Comparison of ENCODE assay signal across 27 mouse cellular contexts in genomic region chr12:91802586-91803206, GRCm38 (mm10).
"Had no signal": no experiment of that assay in that cellular context is flagged by ENCODE, and none has a peak within 500 bp of the region (broad histone marks: within the 10 kb centered on the region; RNA-seq: fewer than 3 reads in every experiment).

No protein-coding gene starts in this region.

- H3K4me3 ChIP-seq: gastrocnemius, adult 2 months; heart, adult 2 months; heart, embryonic 13.5 days; heart, embryonic 15.5 days; hindbrain, embryonic 13.5 days; hindbrain, embryonic 15.5 days; kidney, embryonic 15.5 days; limb, embryonic 10.5 days; limb, embryonic 12.5 days; liver, embryonic 13.5 days had no signal

- H3K4me2 ChIP-seq: heart, embryonic 11.5 days; heart, embryonic 13.5 days; heart, embryonic 15.5 days; hindbrain, embryonic 13.5 days; hindbrain, embryonic 15.5 days; kidney, embryonic 15.5 days; limb, embryonic 12.5 days; liver, embryonic 11.5 days; liver, embryonic 13.5 days had no signal

- ATAC-seq: hindbrain, postnatal 0 days; intestine, embryonic 16.5 days had no signal

- H3K9ac ChIP-seq: heart, embryonic 13.5 days; heart, embryonic 15.5 days; hindbrain, embryonic 13.5 days; hindbrain, embryonic 15.5 days; kidney, embryonic 15.5 days; limb, embryonic 12.5 days; liver, embryonic 13.5 days had no signal

- H3K9me3 ChIP-seq: heart, embryonic 13.5 days; heart, embryonic 15.5 days; hindbrain, embryonic 13.5 days; hindbrain, embryonic 15.5 days; kidney, embryonic 15.5 days; limb, embryonic 10.5 days; limb, embryonic 12.5 days; liver, embryonic 13.5 days had no signal

- H3K27me3 ChIP-seq: heart, embryonic 15.5 days; hindbrain, embryonic 13.5 days; hindbrain, embryonic 15.5 days; kidney, embryonic 15.5 days; limb, embryonic 12.5 days; liver, embryonic 13.5 days had no signal

- H3K4me1 ChIP-seq: heart, embryonic 15.5 days; hindbrain, embryonic 13.5 days; hindbrain, embryonic 15.5 days; kidney, embryonic 15.5 days; limb, embryonic 10.5 days; limb, embryonic 12.5 days had no signal

- H3K27ac ChIP-seq: gastrocnemius, adult 2 months; heart, adult 2 months; heart, embryonic 13.5 days; heart, embryonic 15.5 days; hindbrain, embryonic 13.5 days; hindbrain, embryonic 15.5 days; hindbrain, postnatal 0 days; kidney, embryonic 15.5 days; kidney, postnatal 0 days; limb, embryonic 10.5 days; limb, embryonic 12.5 days; liver, embryonic 13.5 days had no signal

- H3K36me3 ChIP-seq: heart, embryonic 15.5 days had no signal

- DNase-seq: gastrocnemius, adult 2 months; gastrocnemius, postnatal 10 days; gastrocnemius, postnatal 36 days; heart, adult 11 months; heart, adult 2 months; heart, postnatal 14 days; heart, postnatal 36 days; kidney, adult 11 months; kidney, adult 2 months; kidney, adult 9 months; kidney, postnatal 14 days; kidney, postnatal 36 days; layer of hippocampus, postnatal 36 days; liver; liver, embryonic 13.5 days had no signal
